In genomic region chr11:52167901-52168302, GRCm38 (mm10) we compare ENCODE assay signal across 8 mouse cellular contexts. TPM values are rescaled to one million over a fixed set of nuclear protein-coding genes. Genes with fewer than 3 reads are reported as not detected.
A peak's percentile ranks its signal among the peaks of the same experiment; 100 is the strongest.
DNase-seq lines count a peak whose midpoint lies in the region; ATAC-seq and TF ChIP-seq lines count a peak whose summit lies in the region.
"Not testable (repeated sequence)": the region's sequence is repeated elsewhere in the genome, so short reads cannot be mapped to it uniquely, and the experiment has no call there.
"Had no signal": no experiment of that assay in that cellular context is flagged by ENCODE, and none has a peak within 500 bp of the region (broad histone marks: within the 10 kb centered on the region; RNA-seq: fewer than 3 reads in every experiment).

No protein-coding gene starts in this region.

- peak; percentile 47 for DNase-seq in adrenal gland, postnatal 25 days
- DNase-seq in heart, postnatal 0 days (ENCODE audit: low spot score); liver, adult 2 months (ENCODE audit: extremely low read depth, low read depth, low spot score): not testable (repeated sequence)
- peak; percentile 22 for DNase-seq in kidney, adult 9 months
- peak; percentile 43 for DNase-seq in retina, embryonic 14.5 days (ENCODE audit: low spot score)

- peak overlapping the region; percentile 43; the same call in 1 of the 2 replicates for H3K9ac ChIP-seq in forebrain, embryonic 13.5 days
- H3K9ac ChIP-seq in heart, postnatal 0 days (replicated peaks; ENCODE audit: low read depth, low read length), result not testable (repeated sequence)
- peak overlapping the region; percentile 40; the same call in 1 of the 2 replicates for H3K9ac ChIP-seq in liver, adult 2 months (ENCODE audit: low read depth, low read length)

- 0 out of 2 replicates have a peak, but pooled peaks cover 11% of the 10 kb centered on the region for H3K4me1 ChIP-seq in forebrain, embryonic 13.5 days
- not testable (repeated sequence) for H3K4me1 ChIP-seq in heart, postnatal 0 days (ENCODE audit: control insufficient read depth, insufficient read depth); liver, adult 2 months (ENCODE audit: control insufficient read depth, insufficient read depth, low read length)

- not testable (repeated sequence) for TF ChIP-seq POLR2A in liver, adult 2 months (IDR thresholded peaks at IDR 0.05; ENCODE audit: extremely low read depth, insufficient read depth, low read length)

- H3K9me3 ChIP-seq in forebrain, embryonic 13.5 days (replicated peaks); heart, postnatal 0 days (replicated peaks; ENCODE audit: control insufficient read depth, low read length): not testable (repeated sequence)

- H3K27ac ChIP-seq in forebrain, embryonic 13.5 days; heart, postnatal 0 days (ENCODE audit: low read depth); liver, adult 2 months (replicated peaks; ENCODE audit: insufficient read depth, low read depth, low read length): not testable (repeated sequence)

- H3K79me2 ChIP-seq in liver, adult 2 months (ENCODE audit: control insufficient read depth, insufficient read depth, low read length), result not testable (repeated sequence)

- H3K27me3 ChIP-seq in forebrain, embryonic 13.5 days, result peaks cover 56% of the 10 kb centered on the region
- peaks cover 23% of the 10 kb centered on the region for H3K27me3 ChIP-seq in heart, postnatal 0 days (ENCODE audit: control insufficient read depth, insufficient read depth, low read length)
- H3K27me3 ChIP-seq in liver, adult 2 months (ENCODE audit: control insufficient read depth, insufficient read depth, low read length), result not testable (repeated sequence)

- not testable (repeated sequence) for TF ChIP-seq EP300 in heart, postnatal 0 days (IDR thresholded peaks at IDR 0.05; ENCODE audit: low read depth)

- H3K4me3 ChIP-seq in forebrain, embryonic 13.5 days, result peak overlapping the region; percentile 40
- H3K4me3 ChIP-seq in heart, postnatal 0 days (ENCODE audit: low read depth, low read length), result peak overlapping the region; percentile 56
- peak overlapping the region; percentile 62 for H3K4me3 ChIP-seq in liver, adult 2 months (ENCODE audit: insufficient read depth, low read depth, low read length)

- peak overlapping the region; percentile 62 for H3K4me2 ChIP-seq in forebrain, embryonic 13.5 days
- H3K4me2 ChIP-seq in heart, postnatal 0 days (ENCODE audit: low read depth, low read length), result peak overlapping the region; percentile 77

- TF ChIP-seq CTCF in heart, postnatal 0 days (IDR thresholded peaks at IDR 0.05; ENCODE audit: low read depth); liver, adult 2 months (IDR thresholded peaks at IDR 0.05; ENCODE audit: low read depth, low read length): not testable (repeated sequence)

- peak; percentile 51; the same call in 1 of the 2 replicates for ATAC-seq in forebrain, embryonic 13.5 days
- peak; percentile 89 for ATAC-seq in heart, postnatal 0 days (ENCODE audit: insufficient read depth, low read depth)
- ATAC-seq in megakaryocyte, adult 5-6 weeks (ENCODE audit: poor library complexity, severe bottlenecking), result peak; percentile 52

- under 1% methylated on average over 35 of the region's 42 CpGs for WGBS in forebrain, embryonic 13.5 days
- 0% methylated on average over 27 of the region's 42 CpGs for WGBS in heart, postnatal 0 days
- 1% methylated on average over 37 of the region's 42 CpGs for WGBS in liver, adult 2 months

- H3K36me3 ChIP-seq in forebrain, embryonic 13.5 days (ENCODE audit: poor library complexity, severe bottlenecking); heart, postnatal 0 days (replicated peaks; ENCODE audit: control insufficient read depth, insufficient read depth, low read length); liver, adult 2 months (ENCODE audit: control insufficient read depth, insufficient read depth, low read length): not testable (repeated sequence)

RNA-seq across cellular contexts. Expression of gene Olfr1373, which starts 22.6 kb away (rescaled TPM):
- total RNA-seq in adrenal gland, postnatal 25 days (2021), result not detected in 2 replicates
- polyA plus RNA-seq in forebrain, embryonic 13.5 days (2015; fragmentation: Nextera tagmentation; extraction: Ambion mirVana), result not detected in 2 replicates
- total RNA-seq in heart, postnatal 0 days (2014; rRNA removed; ENCODE audit: low replicate concordance), result not detected in 2 replicates
- polyA plus RNA-seq in heart, postnatal 0 days (2015; fragmentation: Nextera tagmentation; extraction: Ambion mirVana), result not detected in 2 replicates
- total RNA-seq in liver, adult 2 months (2014; rRNA removed), result not detected in 2 replicates
- polyA plus RNA-seq in liver, adult 2 months (2012; rRNA removed), result not detected in 2 replicates
- total RNA-seq in megakaryocyte, adult 5-6 weeks (2015), result not detected in 2 replicates
- total RNA-seq in megakaryocyte, adult 5-6 weeks (2017), result 0.15 TPM in 1 of 2 replicates, not detected in the other
- polyA plus RNA-seq: large intestine, adult 2 months had no signal

RNA-seq across cellular contexts. Expression of gene Olfr1371, which starts 45.9 kb away (rescaled TPM):
- not detected in 2 replicates for total RNA-seq in adrenal gland, postnatal 25 days (2021)
- polyA plus RNA-seq in forebrain, embryonic 13.5 days (2015; fragmentation: Nextera tagmentation; extraction: Ambion mirVana), result not detected in 2 replicates
- total RNA-seq in heart, postnatal 0 days (2014; rRNA removed; ENCODE audit: low replicate concordance), result not detected in 2 replicates
- not detected in 2 replicates for polyA plus RNA-seq in heart, postnatal 0 days (2015; fragmentation: Nextera tagmentation; extraction: Ambion mirVana)
- total RNA-seq in liver, adult 2 months (2014; rRNA removed), result 0.18 TPM in 1 of 2 replicates, not detected in the other
- polyA plus RNA-seq in liver, adult 2 months (2012; rRNA removed), result not detected in 2 replicates
- total RNA-seq in megakaryocyte, adult 5-6 weeks (2015), result not detected in 2 replicates
- not detected in 2 replicates for total RNA-seq in megakaryocyte, adult 5-6 weeks (2017)
- polyA plus RNA-seq: large intestine, adult 2 months had no signal
